Mouse (Mus musculus) B cell, adult 67 days (primary cell): ENCODE data around the gene Acox1. TPM values are rescaled to one million over a fixed set of nuclear protein-coding genes. Genes with fewer than 3 reads are reported as not detected.

ENCODE experiments used
- total RNA-seq, 2 experiments: library from RNA; stranded (reverse); gene quantifications; 4 replicates each; pipeline ENCODE4 v1.2.4; 2023

Gene Acox1
- total RNA-seq, result 10 to 100 TPM; 33.7 to 34.9 TPM

GRCm38 (mm10) chr11:116198639-116199531 lies at the start of gene Acox1, which contains the start of gene Ten1:
Acox1 (minus strand) TSS chr11:116199045.
Ten1 (plus strand) TSS chr11:116198855.

GRCm38 (mm10) chr11:116237742-116238395 lies 39.0 kb upstream of the Acox1 start, which contains the start of gene Evpl:
Evpl (minus strand) TSS chr11:116238077.

GRCm38 (mm10) chr11:116167884-116168439 lies 30.9 kb downstream of the Acox1 start, which contains the start of gene Fbf1:
Fbf1 (minus strand) TSS chr11:116168166.

GRCm38 (mm10) chr11:116138468-116139138 lies 60.2 kb downstream of the Acox1 start, which contains the start of gene Mrpl38:
Mrpl38 (minus strand) TSS chr11:116138868.

GRCm38 (mm10) chr11:116130488-116131205 lies 68.2 kb downstream of the Acox1 start, which contains the start of gene Trim65:
Trim65 (minus strand) TSS chr11:116131128.

GRCm38 (mm10) chr11:116127156-116127980 lies 71.5 kb downstream of the Acox1 start, which contains the start of gene Trim47:
Trim47 (minus strand) TSS chr11:116127210.

Other genes starting within 250 kb of the Acox1 start
- gene Itgb4, start 224.3 kb downstream of the Acox1 start, total RNA-seq, result under 1 TPM; 0.20 to 0.56 TPM
- 10 to 100 TPM; 17.7 to 21.5 TPM for gene Galk1, start 186.3 kb downstream of the Acox1 start, total RNA-seq
- 1,000 to 10,000 TPM; 2,967 to 3,463 TPM for gene H3f3b, start 171.1 kb downstream of the Acox1 start, total RNA-seq
- gene Unk, start 168.7 kb downstream of the Acox1 start, total RNA-seq, result 10 to 100 TPM; 69.9 to 84.3 TPM
- gene Unc13d, start 121.1 kb downstream of the Acox1 start, total RNA-seq, result 10 to 100 TPM; 60.6 to 74.3 TPM
- 100 to 1,000 TPM; 237 to 270 TPM for gene Wbp2, start 112.0 kb downstream of the Acox1 start, total RNA-seq
- gene Trim47, start 71.8 kb downstream of the Acox1 start, total RNA-seq, result under 1 TPM in 1 of 2 experiments, not detected in 1; 0.87 TPM
- gene Trim65, start 67.9 kb downstream of the Acox1 start, total RNA-seq, result 10 to 100 TPM; 41.8 to 52.2 TPM
- gene Mrpl38, start 60.2 kb downstream of the Acox1 start, total RNA-seq, result 10 to 100 TPM; 65.1 to 73.5 TPM
- 10 to 100 TPM; 37.6 to 45.8 TPM for gene Fbf1, start 30.9 kb downstream of the Acox1 start, total RNA-seq
- 10 to 100 TPM; 38.1 to 49.3 TPM for gene Ten1, start 190 bp downstream of the Acox1 start, total RNA-seq
- gene Evpl, start 39.0 kb upstream of the Acox1 start, total RNA-seq, result under 1 TPM in 1 of 2 experiments, not detected in 1; 0.09 TPM
- gene Srp68, start 75.2 kb upstream of the Acox1 start, total RNA-seq, result 10 to 100 TPM; 57.8 to 61.5 TPM
- gene Galr2, start 81.9 kb upstream of the Acox1 start, total RNA-seq, result under 1 TPM; 0.26 to 0.42 TPM
- 10 to 100 TPM; 57.8 to 69.4 TPM for gene Exoc7, start 108.2 kb upstream of the Acox1 start, total RNA-seq
- gene Foxj1, start 136.4 kb upstream of the Acox1 start, total RNA-seq, result 1 to 10 TPM; 2.0 to 2.1 TPM
- gene Rnf157, start 214.0 kb upstream of the Acox1 start, total RNA-seq, result 10 to 100 TPM; 37.0 to 58.0 TPM
- gene Ubald2, start 235.0 kb upstream of the Acox1 start, total RNA-seq, result 10 to 100 TPM; 65.7 to 72.0 TPM